Mouse (Mus musculus) bone marrow, adult 2 months (tissue): Measurements from ENCODE around the gene Zfp580.

Experiments
- CTCF ChIP-seq: fragments of 200-500 bp; IDR thresholded peaks from 2 replicates; pipeline ENCODE4 v1.5.1; 2011; ENCODE audit warnings: low read length, control low read depth; ENCODE audit not compliant: control insufficient read depth, insufficient read depth
- POLR2A ChIP-seq: fragments of 200-500 bp; IDR thresholded peaks from 2 replicates; pipeline ENCODE4 v1.6.1; 2011; ENCODE audit warnings: low read depth, mild to moderate bottlenecking, control low read depth, low read length, borderline replicate concordance; ENCODE audit not compliant: control insufficient read depth

- no peak for TF ChIP-seq CTCF
- no peak for TF ChIP-seq POLR2A
Observed at GRCm38 (mm10) chr7:5074984-5075383, 23.6 kb downstream of the Zfp580 start.
